17 mouse cellular contexts compared by ENCODE assay signal in genomic region chrX:134221856-134222255, GRCm38 (mm10). TPM values are rescaled to one million over a fixed set of nuclear protein-coding genes. Genes with fewer than 3 reads are reported as not detected.
"Had no signal": no experiment of that assay in that cellular context is flagged by ENCODE, and none has a peak within 500 bp of the region (broad histone marks: within the 10 kb centered on the region; RNA-seq: fewer than 3 reads in every experiment).

Gene Nox1, minus strand, starts transcription at chrX:134221956.

- H3K4me3 ChIP-seq: neural tube, embryonic 13.5 days; neural tube, embryonic 15.5 days; stomach, embryonic 15.5 days had no signal

- H3K36me3 ChIP-seq: neural tube, embryonic 13.5 days; neural tube, embryonic 15.5 days; stomach, embryonic 15.5 days had no signal

- H3K4me1 ChIP-seq: neural tube, embryonic 13.5 days; neural tube, embryonic 15.5 days; stomach, embryonic 15.5 days had no signal

- DNase-seq: retina, postnatal 1 day; right cerebral cortex, adult 18-20 months; right cerebral cortex, postnatal 14 days; right cerebral cortex, postnatal 25 days; right cerebral cortex, postnatal 4 days; spleen, adult 18-20 months; thymus, adult 18-20 months; thymus, adult 2 months; thymus, postnatal 14 days; thymus, postnatal 25 days; thymus, postnatal 36 days; thymus, postnatal 4 days had no signal

- H3K9me3 ChIP-seq: neural tube, embryonic 13.5 days; neural tube, embryonic 15.5 days; stomach, embryonic 15.5 days had no signal

- H3K27me3 ChIP-seq: stomach, embryonic 15.5 days had no signal

- H3K4me2 ChIP-seq: neural tube, embryonic 13.5 days; neural tube, embryonic 15.5 days; stomach, embryonic 15.5 days had no signal

- H3K27ac ChIP-seq: neural tube, embryonic 13.5 days; neural tube, embryonic 15.5 days; stomach, embryonic 15.5 days; stomach, postnatal 0 days had no signal

- H3K9ac ChIP-seq: neural tube, embryonic 13.5 days; neural tube, embryonic 15.5 days; stomach, embryonic 15.5 days had no signal

RNA-seq across cellular contexts. Expression of gene Nox1, which starts in this region (rescaled TPM):
- polyA plus RNA-seq: neural tube, embryonic 13.5 days; testis, adult 2 months had no signal
